Mouse (Mus musculus): ENCODE results near the gene Sem1. TPM values are rescaled to one million over a fixed set of nuclear protein-coding genes. Genes with fewer than 3 reads are reported as not detected.

Sem1 gene
- polyA plus RNA-seq (2012; rRNA removed) = 79.4 and 90.8 TPM in 2 replicates

DNA sequence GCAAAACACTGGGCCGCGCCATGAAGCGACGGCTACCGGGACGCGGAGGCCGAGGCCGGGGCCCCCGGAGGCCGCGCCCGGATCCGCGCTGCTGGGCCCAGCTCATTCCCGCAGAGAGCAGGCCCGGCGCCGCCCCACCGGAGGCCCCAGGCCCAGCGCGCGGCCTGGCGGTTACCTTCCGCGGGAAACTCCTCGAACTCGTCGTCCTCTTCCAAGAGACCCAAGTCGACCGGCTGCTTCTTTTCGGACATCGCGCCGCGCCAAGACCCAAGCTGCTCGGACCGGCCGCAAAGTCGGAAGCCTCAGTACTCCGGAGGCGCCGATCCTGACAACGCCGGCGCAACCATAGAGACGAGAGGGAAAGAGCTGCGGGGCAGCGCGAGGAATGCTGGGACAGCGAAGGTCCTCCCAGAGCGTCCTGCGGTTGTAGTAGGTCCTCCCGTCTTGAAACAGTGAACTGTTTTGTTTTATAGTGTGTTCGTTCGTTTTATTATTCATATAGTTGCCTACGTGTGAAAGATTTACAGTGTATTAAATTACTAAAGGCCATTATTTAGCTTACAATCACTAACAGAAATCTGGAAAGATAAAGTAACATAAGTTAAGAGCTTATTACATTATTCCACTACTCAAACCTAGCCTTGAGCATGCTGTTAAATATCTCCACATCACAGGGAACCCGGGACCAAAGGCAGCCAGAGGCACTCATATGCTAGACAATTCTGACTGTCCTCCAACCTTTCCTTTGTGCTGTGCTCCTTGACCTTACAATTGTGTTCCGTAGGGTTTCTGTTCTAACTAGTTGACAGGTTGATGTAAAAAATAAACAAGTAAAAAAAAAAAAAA lies at the start of gene Sem1:
TSS of gene Sem1 (minus strand) at position 360 of the 846 bp plus-strand sequence.

Data from central nervous system, embryonic 18 days (tissue).